Mouse (Mus musculus) MEL (cell line): ENCODE measurements at regions not wholly inside any gene's neighbourhood (a gene's known extent, or its start where the extent isn't known, plus 50 kb on each side); places are given as distances from the start of the nearest gene placed in this dataset.

Experiments
- DNase-seq: peaks from one replicate; pipeline ENCODE4 v3.0.0; 2011; ENCODE audit warnings: low read depth, low spot score
- H3K27ac ChIP-seq: 2 replicates; pipeline ENCODE4 v1.5.1; 2012; ENCODE audit warnings: low read depth, mild to moderate bottlenecking, control low read depth, low read length, moderate library complexity; ENCODE audit not compliant: control insufficient read depth
- H3K27me3 ChIP-seq, 2 experiments: fragments of 150-350 bp in 1 of 2; sonication (generic) in 1 of 2; 2 replicates each; pipeline ENCODE4 v1.6.1; 2012; ENCODE audit warnings: low read length in 2 of 2, mild to moderate bottlenecking in 2 of 2, improper control_type of control experiment in 1 of 2, moderate library complexity in 1 of 2; ENCODE audit not compliant: insufficient read depth in 2 of 2, control insufficient read depth in 1 of 2
- H3K36me3 ChIP-seq, 2 experiments: 2 replicates each; pipeline ENCODE4 v1.6.1; 2012 to 2014; ENCODE audit warnings: low read length in 2 of 2, improper control_type of control experiment in 1 of 2, inconsistent platforms in 1 of 2, mild to moderate bottlenecking in 1 of 2; ENCODE audit not compliant: insufficient read depth in 2 of 2, control insufficient read depth in 1 of 2
- H3K4me1 ChIP-seq, 2 experiments: fragments of 150-350 bp in 1 of 2; sonication (generic) in 1 of 2; 2 replicates each; pipeline ENCODE4 v1.6.1; 2012; ENCODE audit warnings: low read length in 2 of 2, improper control_type of control experiment in 1 of 2, mild to moderate bottlenecking in 1 of 2; ENCODE audit not compliant: insufficient read depth in 2 of 2, control insufficient read depth in 1 of 2
- H3K4me3 ChIP-seq, 2 experiments: fragments of 150-350 bp in 1 of 2; sonication (generic) in 1 of 2; 2 replicates each; pipeline ENCODE4 v1.5.1; 2012; ENCODE audit warnings: low read depth in 2 of 2, low read length in 2 of 2, mild to moderate bottlenecking in 2 of 2, moderate library complexity in 2 of 2, control low read depth in 1 of 2, improper control_type of control experiment in 1 of 2; ENCODE audit not compliant: control insufficient read depth in 1 of 2, insufficient read depth in 1 of 2
- H3K79me2 ChIP-seq: 2 replicates; pipeline ENCODE4 v1.6.1; 2012; ENCODE audit warnings: mild to moderate bottlenecking, low read length, moderate library complexity; ENCODE audit not compliant: control insufficient read depth, poor library complexity, insufficient read depth
- H3K9ac ChIP-seq: 2 replicates; pipeline ENCODE4 v1.6.1; 2012; ENCODE audit warnings: low read depth, mild to moderate bottlenecking, control low read depth, low read length, moderate library complexity; ENCODE audit not compliant: control insufficient read depth, poor library complexity, severe bottlenecking
- H3K9me3 ChIP-seq: fragments of 150-350 bp; sonication (generic); replicated peaks from 2 replicates; pipeline ENCODE4 v1.6.1; 2012; ENCODE audit warnings: mild to moderate bottlenecking, low read length, improper control_type of control experiment, moderate library complexity; ENCODE audit not compliant: insufficient read depth
- CHD1 ChIP-seq: IDR thresholded peaks from 2 replicates; pipeline ENCODE4 v1.6.1; 2012; ENCODE audit warnings: low read depth, mild to moderate bottlenecking, inconsistent platforms, low read length, improper control_type of control experiment
- CTCF ChIP-seq, 3 experiments: IDR thresholded peaks in 2 of 3; conservative IDR thresholded peaks in 1 of 3; 2 replicates each; pipeline ENCODE4 v1.5.1; 2011 to 2012; ENCODE audit warnings: low read length in 3 of 3, low read depth in 2 of 3, mild to moderate bottlenecking in 2 of 3, improper control_type of control experiment in 1 of 3, inconsistent platforms in 1 of 3, mixed read lengths in 1 of 3, moderate library complexity in 1 of 3; ENCODE audit not compliant: control insufficient read depth in 1 of 3, insufficient read depth in 1 of 3, poor library complexity in 1 of 3, severe bottlenecking in 1 of 3
- E2F4 ChIP-seq: IDR thresholded peaks from 2 replicates; pipeline ENCODE4 v1.6.1; 2011; ENCODE audit warnings: low read depth, low read length, improper control_type of control experiment, borderline replicate concordance
- EP300 ChIP-seq, 2 experiments: IDR thresholded peaks; 2 replicates each; pipeline ENCODE4 v1.6.1; 2011; ENCODE audit warnings: improper control_type of control experiment in 2 of 2, low read length in 2 of 2, low read depth in 1 of 2, mild to moderate bottlenecking in 1 of 2
- GABPA ChIP-seq: IDR thresholded peaks from 2 replicates; pipeline ENCODE4 v1.6.1; 2012; ENCODE audit warnings: low read depth, mild to moderate bottlenecking, inconsistent platforms, low read length, improper control_type of control experiment, moderate library complexity
- GATA1 ChIP-seq: IDR thresholded peaks from 2 replicates; pipeline ENCODE4 v1.6.1; 2011; ENCODE audit warnings: low read depth, low read length, improper control_type of control experiment
- JUND ChIP-seq: IDR thresholded peaks from 2 replicates; pipeline ENCODE4 v1.6.1; 2011; ENCODE audit warnings: low read depth, mild to moderate bottlenecking, improper control_type of control experiment, low read length
- KAT2A ChIP-seq: conservative IDR thresholded peaks from 2 replicates; pipeline ENCODE4 v1.6.1; 2012; ENCODE audit warnings: low read depth, low read length, improper control_type of control experiment, inconsistent platforms
- MAX ChIP-seq: IDR thresholded peaks from 2 replicates; pipeline ENCODE4 v1.6.1; 2011; ENCODE audit warnings: low read length, improper control_type of control experiment
- MAZ ChIP-seq: IDR thresholded peaks from 2 replicates; pipeline ENCODE4 v1.6.1; 2012; ENCODE audit warnings: low read depth, mild to moderate bottlenecking, inconsistent platforms, low read length, improper control_type of control experiment
- MEF2A ChIP-seq: IDR thresholded peaks from 2 replicates; pipeline ENCODE4 v1.6.1; 2014; ENCODE audit warnings: low read depth, mild to moderate bottlenecking, inconsistent platforms, low read length, improper control_type of control experiment; ENCODE audit not compliant: poor library complexity, insufficient replicate concordance, severe bottlenecking; ENCODE audit errors: extremely low read depth
- MXI1 ChIP-seq: IDR thresholded peaks from 2 replicates; pipeline ENCODE4 v1.6.1; 2011; ENCODE audit warnings: mild to moderate bottlenecking, low read depth, low read length, improper control_type of control experiment
- NRF1 ChIP-seq: IDR thresholded peaks from 2 replicates; pipeline ENCODE4 v1.6.1; 2014; ENCODE audit warnings: low read depth, mild to moderate bottlenecking, inconsistent platforms, low read length, improper control_type of control experiment, moderate library complexity; ENCODE audit not compliant: poor library complexity, insufficient read depth, severe bottlenecking
- POLR2A ChIP-seq, 2 experiments: IDR thresholded peaks; 2 replicates each; pipeline ENCODE4 v1.6.1; 2011 to 2012; ENCODE audit warnings: low read length in 2 of 2, mild to moderate bottlenecking in 2 of 2, control low read depth in 1 of 2, improper control_type of control experiment in 1 of 2, low read depth in 1 of 2, moderate library complexity in 1 of 2; ENCODE audit not compliant: control insufficient read depth in 1 of 2, insufficient read depth in 1 of 2, poor library complexity in 1 of 2
- POLR2AphosphoS2 ChIP-seq: IDR thresholded peaks from 2 replicates; pipeline ENCODE4 v1.6.1; 2011; ENCODE audit warnings: low read length, improper control_type of control experiment
- POLR2AphosphoS5 ChIP-seq: IDR thresholded peaks from 2 replicates; pipeline ENCODE4 v1.6.1; 2012; ENCODE audit warnings: low read depth, borderline replicate concordance, mild to moderate bottlenecking, inconsistent platforms, low read length, moderate library complexity, mixed read lengths
- RCOR1 ChIP-seq: IDR thresholded peaks from 2 replicates; pipeline ENCODE4 v1.6.1; 2012; ENCODE audit warnings: low read depth, mild to moderate bottlenecking, inconsistent platforms, low read length, improper control_type of control experiment
- SMC3 ChIP-seq: IDR thresholded peaks from 2 replicates; pipeline ENCODE4 v1.6.1; 2011; ENCODE audit warnings: low read depth, low read length, improper control_type of control experiment
- TAL1 ChIP-seq: IDR thresholded peaks from 2 replicates; pipeline ENCODE4 v1.6.1; 2012; ENCODE audit warnings: mild to moderate bottlenecking, inconsistent platforms, low read length, moderate library complexity, mixed read lengths
- TBP ChIP-seq: IDR thresholded peaks from 2 replicates; pipeline ENCODE4 v1.8.0; 2011; ENCODE audit warnings: low read depth, low read length, improper control_type of control experiment
- USF1 ChIP-seq: IDR thresholded peaks from 2 replicates; pipeline ENCODE4 v1.6.1; 2014; ENCODE audit warnings: low read depth, mild to moderate bottlenecking, inconsistent platforms, low read length, improper control_type of control experiment, moderate library complexity
- ZC3H11A ChIP-seq: IDR thresholded peaks from 2 replicates; pipeline ENCODE4 v1.6.1; 2012; ENCODE audit warnings: low read depth, mild to moderate bottlenecking, inconsistent platforms, low read length, improper control_type of control experiment
- ZKSCAN1 ChIP-seq: IDR thresholded peaks from 2 replicates; pipeline ENCODE4 v1.6.1; 2012; ENCODE audit warnings: low read depth, mild to moderate bottlenecking, inconsistent platforms, low read length, improper control_type of control experiment, moderate library complexity
- ZMIZ1 ChIP-seq: IDR thresholded peaks from 2 replicates; pipeline ENCODE4 v1.6.1; 2012; ENCODE audit warnings: low read depth, mild to moderate bottlenecking, inconsistent platforms, low read length, improper control_type of control experiment, moderate library complexity
- ZNF384 ChIP-seq: IDR thresholded peaks from 2 replicates; pipeline ENCODE4 v1.6.1; 2012; ENCODE audit warnings: low read depth, mild to moderate bottlenecking, inconsistent platforms, low read length, improper control_type of control experiment

DNA sequence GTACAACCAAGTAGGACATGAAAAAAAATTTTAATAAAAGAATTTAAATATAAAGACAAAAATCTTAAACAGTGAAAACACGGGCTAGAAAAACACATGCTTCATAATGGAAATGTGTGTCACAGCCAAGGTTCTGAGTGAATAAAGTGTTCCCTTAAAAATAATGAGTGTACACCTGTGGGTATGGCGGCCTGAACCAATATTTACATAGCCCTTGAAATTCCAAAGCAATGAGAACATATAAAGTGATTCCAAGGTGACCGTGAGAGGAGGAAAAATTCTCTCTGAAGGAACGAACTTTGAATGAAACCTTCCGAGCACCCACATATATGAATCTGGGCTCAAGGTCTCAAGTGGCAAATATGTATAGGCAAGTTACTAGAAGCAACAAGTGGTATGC lies 104.2 kb upstream of the Plxnc1 start (continued):
- TF ChIP-seq RCOR1: no peak

DNA sequence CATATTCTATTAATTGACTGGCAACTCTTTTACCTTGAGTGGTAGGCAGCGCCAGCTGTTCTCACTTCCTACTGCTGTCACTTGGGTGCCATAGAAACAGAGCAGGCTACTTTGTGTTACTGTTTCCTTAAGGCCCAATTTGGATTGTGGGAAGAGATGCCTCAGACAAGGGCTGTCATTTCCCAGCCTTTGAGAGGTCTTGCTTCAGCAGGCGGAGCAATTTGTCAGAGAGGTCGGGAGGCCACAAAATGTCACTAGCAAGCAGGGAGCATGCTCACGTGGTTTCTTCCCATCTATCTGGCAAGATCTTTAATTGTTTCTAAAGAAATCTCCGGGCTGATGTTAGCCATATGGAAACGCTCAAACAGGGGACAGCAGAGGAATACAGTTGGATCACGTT lies 99.3 kb upstream of the Plxnc1 start:
- no peaks in the 10 kb centered on the region for H3K4me1 ChIP-seq
- no peak overlapping the region for H3K4me3 ChIP-seq
- H3K9ac ChIP-seq: no peak overlapping the region
- peaks cover 5 to 6% of the 10 kb centered on the region in 2 experiments for H3K27me3 ChIP-seq
- no peak overlapping the region for H3K27ac ChIP-seq
- no peaks in the 10 kb centered on the region for H3K36me3 ChIP-seq
- TF ChIP-seq E2F4: no peak
- TF ChIP-seq NRF1: no peak
- TF ChIP-seq POLR2AphosphoS2: no peak
- no peak for TF ChIP-seq ZC3H11A
- no peak for TF ChIP-seq CTCF (IDR thresholded peaks at IDR 0.05 in 2 of 3, conservative IDR thresholded peaks at IDR 0.05 in 1 of 3; ENCODE audit: control insufficient read depth in 1 of 3, insufficient read depth in 1 of 3, low read depth in 2 of 3, low read length in 3 of 3, poor library complexity in 1 of 3, severe bottlenecking in 1 of 3)
- no peak for TF ChIP-seq POLR2A (IDR thresholded peaks at IDR 0.05; ENCODE audit: control insufficient read depth in 1 of 2, insufficient read depth in 1 of 2, low read depth in 1 of 2, low read length in 2 of 2, poor library complexity in 1 of 2)
- no peak for TF ChIP-seq JUND
- no peak for TF ChIP-seq MAX
- no peak for TF ChIP-seq MXI1
- no peak for TF ChIP-seq RCOR1
- TF ChIP-seq MAZ: no peak
- TF ChIP-seq TAL1: no peak
- no peak for TF ChIP-seq EP300 (IDR thresholded peaks at IDR 0.05; ENCODE audit: low read depth in 1 of 2, low read length in 2 of 2)
- no peak for TF ChIP-seq KAT2A
- H3K79me2 ChIP-seq: no peaks in the 10 kb centered on the region
- DNase-seq: no peak
- H3K9me3 ChIP-seq: no peaks in the 10 kb centered on the region

DNA sequence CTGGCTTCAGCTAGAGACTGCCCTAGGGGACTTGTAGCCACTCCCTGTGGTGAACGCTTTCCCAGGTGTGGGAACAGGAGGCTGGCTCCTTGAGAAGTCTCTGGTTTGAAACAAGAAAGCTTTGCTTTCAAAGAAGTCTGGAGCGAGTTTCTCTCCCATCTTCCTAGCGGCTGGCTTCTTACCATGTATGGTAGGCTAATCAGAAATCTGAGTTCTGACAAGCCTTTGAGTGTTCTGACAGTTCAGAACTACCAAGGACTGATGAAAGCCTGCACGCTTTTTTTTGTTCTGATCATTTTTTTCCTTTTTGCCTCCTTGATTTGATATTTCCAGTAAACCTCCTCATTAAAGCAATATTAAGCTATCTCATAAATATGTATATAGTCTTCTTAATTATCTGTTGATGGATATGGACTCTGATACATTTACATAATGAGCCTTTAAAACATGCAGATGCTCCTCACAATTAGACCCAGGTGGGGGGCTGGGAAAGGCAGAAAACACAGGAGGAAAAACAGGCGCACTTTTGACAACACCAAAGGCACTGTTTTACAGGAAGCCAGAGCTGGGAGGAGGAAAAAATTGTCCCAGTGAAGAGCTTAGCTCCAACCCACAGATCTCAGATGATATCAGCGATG lies 95.7 kb upstream of the Plxnc1 start:
- Histone ChIP-seq H3K9me3 (no peaks in the 10 kb centered on the region), H3K79me2 (no peaks in the 10 kb centered on the region), H3K4me3 (no peak overlapping the region), H3K36me3 (no peaks in the 10 kb centered on the region), H3K27me3 (peaks cover 5 to 11% of the 10 kb centered on the region in 2 experiments), H3K4me1 (no peaks in the 10 kb centered on the region), H3K9ac (no peak overlapping the region), H3K27ac (no peak overlapping the region)
- no peak for DNase-seq
- no peak for TF ChIP-seq USF1
- no peak for TF ChIP-seq MAX
- TF ChIP-seq SMC3: no peak
- TF ChIP-seq CHD1: no peak
- TF ChIP-seq POLR2AphosphoS5: no peak
- TF ChIP-seq EP300 (IDR thresholded peaks at IDR 0.05; ENCODE audit: low read depth in 1 of 2, low read length in 2 of 2): no peak
- TF ChIP-seq ZNF384: no peak
- TF ChIP-seq ZKSCAN1: no peak
- no peak for TF ChIP-seq GABPA
- no peak for TF ChIP-seq MEF2A
- no peak for TF ChIP-seq ZMIZ1
- TF ChIP-seq POLR2AphosphoS2: no peak
- no peak for TF ChIP-seq GATA1
- no peak for TF ChIP-seq RCOR1
- TF ChIP-seq TBP: no peak
- TF ChIP-seq E2F4: no peak
- no peak for TF ChIP-seq MXI1
